In genomic region chr6:29634537-29634936, GRCm38 (mm10) we compare ENCODE assay signal across 22 mouse cellular contexts. TPM values are rescaled to one million over a fixed set of nuclear protein-coding genes. Genes with fewer than 3 reads are reported as not detected.
DNase-seq lines count a peak whose midpoint lies in the region; ATAC-seq and TF ChIP-seq lines count a peak whose summit lies in the region.
"Had no signal": no experiment of that assay in that cellular context is flagged by ENCODE, and none has a peak within 500 bp of the region (broad histone marks: within the 10 kb centered on the region; RNA-seq: fewer than 3 reads in every experiment).

No protein-coding gene starts in this region.

- no peaks in the 10 kb centered on the region for H3K9me3 ChIP-seq in heart, embryonic 11.5 days (replicated peaks; ENCODE audit: control insufficient read depth, low read length)
- H3K9me3 ChIP-seq in kidney, embryonic 15.5 days (replicated peaks), result no peaks in the 10 kb centered on the region
- no peaks in the 10 kb centered on the region for H3K9me3 ChIP-seq in kidney, postnatal 0 days (replicated peaks; ENCODE audit: low read length)
- H3K9me3 ChIP-seq: embryonic facial prominence, embryonic 10.5 days; embryonic facial prominence, embryonic 12.5 days; forebrain, embryonic 13.5 days; forebrain, embryonic 15.5 days; G1E had no signal

- ATAC-seq in heart, embryonic 11.5 days (replicated peaks; ENCODE audit: insufficient number of reproducible peaks, low FRiP score, low TSS enrichment), result no peak
- ATAC-seq in kidney, embryonic 15.5 days (replicated peaks; ENCODE audit: low FRiP score), result 0 out of 2 replicates have a peak, but pooled peaks have one; percentile 48
- ATAC-seq in kidney, postnatal 0 days (replicated peaks; ENCODE audit: low FRiP score, low read depth), result peak; percentile 52; the same call in 1 of the 2 replicates
- ATAC-seq: activated CD4-positive, CD25-positive, alpha-beta regulatory T cell, adult 4 months; forebrain, embryonic 13.5 days; forebrain, embryonic 15.5 days; Patski had no signal

- H3K4me2 ChIP-seq in heart, embryonic 11.5 days, result no peak overlapping the region
- no peak overlapping the region for H3K4me2 ChIP-seq in kidney, embryonic 15.5 days
- no peak overlapping the region for H3K4me2 ChIP-seq in kidney, postnatal 0 days (ENCODE audit: low read length)
- H3K4me2 ChIP-seq: embryonic facial prominence, embryonic 12.5 days; forebrain, embryonic 13.5 days; forebrain, embryonic 15.5 days had no signal

- 90% methylated on average over 1 of the region's 1 CpGs for WGBS in heart, embryonic 11.5 days (ENCODE audit: insufficient replicate concordance)
- 82% methylated on average over 1 of the region's 1 CpGs for WGBS in kidney, embryonic 15.5 days
- 65% methylated on average over 1 of the region's 1 CpGs for WGBS in kidney, postnatal 0 days

- DNase-seq in heart, adult 11 months, result peak; percentile 1
- DNase-seq in kidney, adult 8-10 months, result no peak
- peak; percentile 28 for DNase-seq in kidney, postnatal 0 days (ENCODE audit: low spot score)
- no peak for DNase-seq in kidney, adult 11 months
- DNase-seq in frontal cortex, postnatal 10 days (ENCODE audit: low spot score in 2 of 2), result no peak
- DNase-seq: adrenal gland, adult 8-10 months; adrenal gland, postnatal 14 days; adrenal gland, postnatal 36 days; cerebellum, adult 11-12 months; cerebellum, adult 2 months; cerebellum, adult 9-10 months; cerebellum, postnatal 10 days; cerebellum, postnatal 25 days had no signal

- peaks cover 9% of the 10 kb centered on the region for H3K27me3 ChIP-seq in heart, embryonic 11.5 days (ENCODE audit: control insufficient read depth, insufficient read depth, low read length)
- H3K27me3 ChIP-seq in kidney, embryonic 15.5 days, result no peaks in the 10 kb centered on the region
- no peaks in the 10 kb centered on the region for H3K27me3 ChIP-seq in kidney, postnatal 0 days (ENCODE audit: insufficient read depth, low read length)
- H3K27me3 ChIP-seq: forebrain, embryonic 15.5 days had no signal

- TF ChIP-seq CTCF in kidney, postnatal 0 days (IDR thresholded peaks at IDR 0.05; ENCODE audit: low read depth), result no peak

- H3K36me3 ChIP-seq in heart, embryonic 11.5 days (ENCODE audit: control insufficient read depth, insufficient read depth, low read length), result no peaks in the 10 kb centered on the region
- no peaks in the 10 kb centered on the region for H3K36me3 ChIP-seq in kidney, embryonic 15.5 days
- H3K36me3 ChIP-seq in kidney, postnatal 0 days (ENCODE audit: insufficient read depth, low read length), result no peaks in the 10 kb centered on the region
- H3K36me3 ChIP-seq: embryonic facial prominence, embryonic 10.5 days; embryonic facial prominence, embryonic 12.5 days; forebrain, embryonic 15.5 days; G1E had no signal

- no peaks in the 10 kb centered on the region for H3K4me1 ChIP-seq in heart, embryonic 11.5 days (ENCODE audit: control insufficient read depth, insufficient read depth, low read length)
- H3K4me1 ChIP-seq in kidney, embryonic 15.5 days, result peaks cover 40% of the 10 kb centered on the region
- H3K4me1 ChIP-seq in kidney, postnatal 0 days (replicated peaks; ENCODE audit: insufficient read depth, low read length), result peaks cover 4% of the 10 kb centered on the region; the same call in 1 of the 2 replicates
- H3K4me1 ChIP-seq: embryonic facial prominence, embryonic 12.5 days; forebrain, embryonic 13.5 days; forebrain, embryonic 15.5 days had no signal

- no peak overlapping the region for H3K4me3 ChIP-seq in heart, embryonic 11.5 days (ENCODE audit: low read depth, low read length)
- H3K4me3 ChIP-seq in kidney, embryonic 15.5 days (replicated peaks), result no peak overlapping the region
- no peak overlapping the region for H3K4me3 ChIP-seq in kidney, postnatal 0 days (replicated peaks; ENCODE audit: low read depth, low read length)
- H3K4me3 ChIP-seq: embryonic facial prominence, embryonic 10.5 days; embryonic facial prominence, embryonic 12.5 days; forebrain, embryonic 13.5 days; forebrain, embryonic 15.5 days had no signal

- H3K9ac ChIP-seq in heart, embryonic 11.5 days (ENCODE audit: low read depth, low read length), result no peak overlapping the region
- no peak overlapping the region for H3K9ac ChIP-seq in kidney, embryonic 15.5 days
- no peak overlapping the region for H3K9ac ChIP-seq in kidney, postnatal 0 days (ENCODE audit: low read depth, low read length)
- H3K9ac ChIP-seq: embryonic facial prominence, embryonic 12.5 days; forebrain, embryonic 13.5 days; forebrain, embryonic 15.5 days had no signal

- no peak overlapping the region for H3K27ac ChIP-seq in heart, embryonic 11.5 days (ENCODE audit: low read depth, low read length)
- peak overlapping the region; percentile 72 for H3K27ac ChIP-seq in kidney, embryonic 15.5 days
- peak overlapping the region; percentile 19; the same call in 1 of the 2 replicates for H3K27ac ChIP-seq in kidney, postnatal 0 days
- H3K27ac ChIP-seq: embryonic facial prominence, embryonic 10.5 days; embryonic facial prominence, embryonic 12.5 days; forebrain, embryonic 13.5 days; forebrain, embryonic 15.5 days had no signal

RNA-seq across cellular contexts. Expression of gene Tnpo3, which starts 24.9 kb away (rescaled TPM):
- 64.5 and 83.9 TPM in 2 replicates for polyA plus RNA-seq in heart, embryonic 11.5 days (2014; fragmentation: Nextera tagmentation; extraction: Ambion mirVana)
- 91.3 and 93.2 TPM in 2 replicates for polyA plus RNA-seq in kidney, embryonic 15.5 days (2015; fragmentation: Nextera tagmentation; extraction: Ambion mirVana)
- polyA plus RNA-seq in kidney, postnatal 0 days (2015; fragmentation: Nextera tagmentation; extraction: Ambion mirVana), result 56.0 and 60.2 TPM in 2 replicates

RNA-seq across cellular contexts. Expression of gene Tspan33, which starts 59.5 kb away (rescaled TPM):
- 11.9 and 12.1 TPM in 2 replicates for polyA plus RNA-seq in heart, embryonic 11.5 days (2014; fragmentation: Nextera tagmentation; extraction: Ambion mirVana)
- polyA plus RNA-seq in kidney, embryonic 15.5 days (2015; fragmentation: Nextera tagmentation; extraction: Ambion mirVana), result 19.0 and 19.2 TPM in 2 replicates
- 24.9 and 25.2 TPM in 2 replicates for polyA plus RNA-seq in kidney, postnatal 0 days (2015; fragmentation: Nextera tagmentation; extraction: Ambion mirVana)

Comparison
In these comparisons a context has a peak if more than half of its experiments do, and no peak if none do; other contexts are left out.
1. DNase-seq: peak in heart, adult 11 months (single experiment) and kidney, postnatal 0 days (single experiment); none in kidney, adult 8-10 months (0 of 2), kidney, adult 11 months (single experiment) and frontal cortex, postnatal 10 days (0 of 2).